Comparison of ENCODE assay signal across 1 mouse cellular context in the genomic region with DNA sequence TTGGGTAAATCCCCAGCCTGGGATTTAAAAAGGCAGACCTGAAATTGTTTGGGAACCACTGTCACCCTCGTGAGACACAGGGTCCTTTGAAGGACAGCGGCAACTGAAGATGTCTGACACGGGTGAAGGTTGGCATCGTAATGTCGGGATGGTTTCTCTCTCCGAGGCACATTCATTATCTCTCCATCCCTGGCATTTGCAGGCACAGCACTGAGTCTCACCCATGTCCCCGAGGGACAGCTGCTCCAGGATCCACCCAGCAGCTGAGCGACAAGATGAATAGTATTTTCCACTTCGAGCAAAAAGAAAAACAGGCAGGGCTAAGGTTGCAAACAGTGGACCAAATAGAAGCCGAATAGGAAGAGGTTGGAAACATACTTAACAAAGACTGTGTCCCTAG.
TF ChIP-seq lines count a peak whose summit lies in the region.

No protein-coding gene starts in this region.

TF ChIP-seq in myocyte, 11 proteins besides CTCF, POLR2A, EP300 and RAD21 (continued from another document):
- TF ChIP-seq E2F4 (IDR thresholded peaks at IDR 0.05; ENCODE audit: insufficient read depth) (no peak), USF1 (IDR thresholded peaks at IDR 0.05; ENCODE audit: low read depth) (no peak), TCF3 (IDR thresholded peaks at IDR 0.05; ENCODE audit: insufficient read length, low read depth) (peak; percentile 65), MYOD1 (IDR thresholded peaks at IDR 0.05; ENCODE audit: control insufficient read depth in 1 of 3, insufficient read length in 2 of 3, low read depth in 2 of 3) (peak; percentile 41 to 89 (median 80))
TF ChIP-seq in myocyte: peak in this region for 4.
